10 mouse cellular contexts compared by ENCODE assay signal in the genomic region with DNA sequence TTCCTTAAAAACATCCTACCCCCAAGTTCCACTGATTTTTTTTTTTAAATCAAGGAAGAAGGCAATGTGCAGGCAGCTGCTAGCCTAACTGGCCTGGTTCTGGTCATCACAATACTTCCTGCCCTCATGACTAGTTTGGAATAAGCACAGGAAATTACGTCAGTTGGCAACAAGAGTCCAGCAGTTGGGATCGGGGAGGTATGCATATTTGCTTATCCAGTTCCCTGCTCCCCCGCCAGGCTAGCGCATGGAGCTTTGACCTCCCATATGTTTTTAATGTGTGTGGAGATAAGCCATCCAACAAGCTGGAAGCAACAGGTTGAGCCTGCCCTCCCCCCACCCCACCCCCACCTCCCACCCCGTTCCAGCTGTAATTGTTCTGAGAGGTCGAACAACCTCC.
DNase-seq lines count a peak whose midpoint lies in the region; ATAC-seq and TF ChIP-seq lines count a peak whose summit lies in the region.
"Had no signal": no experiment of that assay in that cellular context is flagged by ENCODE, and none has a peak within 500 bp of the region (broad histone marks: within the 10 kb centered on the region; RNA-seq: fewer than 3 reads in every experiment).

No protein-coding gene starts in this region.

- H3K9ac ChIP-seq in limb, embryonic 11.5 days (ENCODE audit: low read length): no peak overlapping the region

- no peak overlapping the region for H3K27ac ChIP-seq in limb, embryonic 11.5 days (replicated peaks; ENCODE audit: low read depth, low read length)

- peak; percentile 39 for DNase-seq in kidney, postnatal 10 days
- DNase-seq in kidney, postnatal 25 days: no peak
- peak; percentile 19 for DNase-seq in brain, embryonic 14.5 days (ENCODE audit: low read depth)
- peak; percentile 35 for DNase-seq in forelimb bud, embryonic 11.5 days (ENCODE audit: low read depth, low spot score)
- DNase-seq in limb, embryonic 11.5 days (ENCODE audit: low spot score): peak; percentile 53
- DNase-seq in adrenal gland, adult (ENCODE audit: inconsistent age in 2 of 2, low spot score in 1 of 2): no peak
- no peak for DNase-seq in layer of hippocampus, adult 9-10 months (ENCODE audit: low spot score)

- no peak for TF ChIP-seq CTCF in brain, embryonic 14.5 days (IDR thresholded peaks at IDR 0.05; ENCODE audit: borderline replicate concordance, extremely low read depth, insufficient read depth, insufficient read length)

- no peak overlapping the region for H3K4me2 ChIP-seq in limb, embryonic 11.5 days (ENCODE audit: low read depth, severe bottlenecking)

- H3K4me1 ChIP-seq in limb, embryonic 11.5 days (ENCODE audit: control insufficient read depth, insufficient read depth, low read length): peaks cover 14% of the 10 kb centered on the region
- H3K4me1 ChIP-seq: megakaryocyte, embryonic 14.5 days had no signal

- no peak overlapping the region for H3K4me3 ChIP-seq in limb, embryonic 11.5 days (ENCODE audit: low read depth, low read length)
- H3K4me3 ChIP-seq: megakaryocyte, embryonic 14.5 days had no signal

- no peaks in the 10 kb centered on the region for H3K27me3 ChIP-seq in limb, embryonic 11.5 days (ENCODE audit: control insufficient read depth, insufficient read depth, low read length)

- no peak for TF ChIP-seq POLR2A in brain, embryonic 14.5 days (IDR thresholded peaks at IDR 0.05; ENCODE audit: borderline replicate concordance, extremely low read depth, insufficient read depth, insufficient read length, poor library complexity, severe bottlenecking)

- ATAC-seq in limb, embryonic 11.5 days (ENCODE audit: insufficient number of reproducible peaks, low FRiP score, low TSS enrichment, low read depth): no peak
- ATAC-seq in megakaryocyte, adult 5-6 weeks (ENCODE audit: poor library complexity, severe bottlenecking): no peak
- ATAC-seq: forebrain, embryonic 14.5 days had no signal

- no peaks in the 10 kb centered on the region for H3K9me3 ChIP-seq in limb, embryonic 11.5 days (ENCODE audit: control insufficient read depth, low read length)
- H3K9me3 ChIP-seq: megakaryocyte, embryonic 14.5 days had no signal

- 18% methylated on average over 6 of the region's 6 CpGs for WGBS in limb, embryonic 11.5 days

- H3K36me3 ChIP-seq in limb, embryonic 11.5 days (ENCODE audit: control insufficient read depth, insufficient read depth, low read length): no peaks in the 10 kb centered on the region

Comparison
In these comparisons a context has a peak if more than half of its experiments do, and no peak if none do; other contexts are left out.
1. DNase-seq: peak in kidney, postnatal 10 days (single experiment), brain, embryonic 14.5 days (single experiment), forelimb bud, embryonic 11.5 days (single experiment) and limb, embryonic 11.5 days (single experiment); none in kidney, postnatal 25 days (0 of 2), adrenal gland, adult (0 of 2) and layer of hippocampus, adult 9-10 months (single experiment).